Mouse (Mus musculus): ENCODE results near the gene Crygb. TPM values are rescaled to one million over a fixed set of nuclear protein-coding genes. Genes with fewer than 3 reads are reported as not detected.

Crygb gene
- polyA plus RNA-seq (2015; fragmentation: Nextera tagmentation; extraction: Ambion mirVana), result not detected in 2 replicates

DNA sequence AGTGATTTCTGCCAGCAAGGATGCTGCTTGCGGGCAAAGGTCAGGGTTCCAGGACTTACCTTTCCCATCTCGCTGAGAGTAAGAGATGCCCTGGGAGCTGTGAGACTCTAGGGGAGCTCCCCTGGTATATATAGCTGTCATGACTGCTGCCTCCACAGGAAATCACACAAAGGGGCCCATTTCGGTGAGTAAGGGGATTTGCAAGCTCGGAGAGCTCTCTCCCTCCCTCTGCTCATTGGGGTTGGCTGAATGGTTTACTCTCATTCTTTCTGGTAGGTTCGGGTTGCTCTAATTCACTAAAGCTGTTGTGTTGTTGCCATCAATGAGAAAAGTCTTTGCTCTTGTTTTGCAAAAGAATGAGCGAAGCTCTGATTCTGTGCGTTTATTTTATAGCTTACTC is at the start of gene Crygb:
Gene Crygb, minus strand, starts transcription at position 101 of the 400 bp plus-strand sequence.
- Histone ChIP-seq H3K36me3 (no peaks in the 10 kb centered on the region), H3K9me3 (no peaks in the 10 kb centered on the region), H3K9ac (no peak within 1 kb of the TSS), H3K27ac (no peak within 1 kb of the TSS), H3K4me1 (0 out of 2 replicates have a peak, but pooled peaks cover 3% of the 10 kb centered on the region), H3K4me2 (no peak within 1 kb of the TSS), H3K4me3 (no peak within 1 kb of the TSS), H3K27me3 (no peaks in the 10 kb centered on the region)
- ATAC-seq (ENCODE audit: insufficient number of reproducible peaks, low FRiP score, low TSS enrichment, low read depth), result no peak
- WGBS, result 40% methylated on average over 7 of the region's 7 CpGs

DNA sequence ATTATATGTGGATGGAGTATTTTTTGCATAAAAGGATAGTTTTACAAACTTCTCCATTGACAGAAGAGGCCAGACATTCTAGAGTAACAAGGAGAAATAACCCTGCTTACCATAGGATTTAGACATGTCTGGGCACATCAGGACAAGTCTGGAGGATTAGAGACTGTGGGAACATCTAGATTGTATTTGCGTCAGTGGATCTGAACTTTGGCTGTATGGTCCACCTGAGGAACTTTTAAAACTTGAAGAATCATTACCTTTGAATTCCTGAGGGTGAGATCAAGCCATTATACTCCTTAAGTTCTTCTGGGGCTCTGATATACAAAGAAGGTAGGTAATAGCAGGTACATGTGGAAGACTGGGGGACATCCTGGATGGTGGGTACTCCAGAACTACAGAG is 49.6 kb upstream of the Crygb start:
- Histone ChIP-seq H3K36me3 (no peaks in the 10 kb centered on the region), H3K4me1 (no peaks in the 10 kb centered on the region), H3K9ac (no peak overlapping the region), H3K4me2 (no peak overlapping the region), H3K9me3 (no peaks in the 10 kb centered on the region), H3K4me3 (no peak overlapping the region), H3K27ac (no peak overlapping the region), H3K27me3 (no peaks in the 10 kb centered on the region)
- WGBS, result 76% methylated on average over 1 of the region's 1 CpGs
- no peak for ATAC-seq (ENCODE audit: insufficient number of reproducible peaks, low FRiP score, low TSS enrichment, low read depth)

DNA sequence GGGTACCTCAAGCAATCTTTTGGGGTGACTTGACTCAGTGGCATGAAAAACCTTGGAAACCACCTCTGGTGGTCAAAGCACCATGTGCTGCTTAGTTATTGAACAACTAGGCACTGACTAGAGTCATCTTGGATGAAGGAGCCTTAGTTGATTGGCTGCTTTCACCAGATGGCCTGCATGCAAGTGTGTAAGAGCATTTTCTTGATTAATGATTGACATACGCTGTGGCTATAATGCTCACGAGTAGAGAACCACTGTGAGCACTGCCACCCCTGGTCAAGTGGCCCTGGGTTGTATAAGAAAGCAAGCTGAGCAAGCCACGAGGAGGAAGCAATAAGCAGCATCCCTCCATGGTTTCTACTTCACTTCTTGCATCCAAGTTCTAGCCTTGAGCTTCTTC is 48.1 kb upstream of the Crygb start:
- H3K27me3 ChIP-seq, result no peaks in the 10 kb centered on the region
- H3K4me1 ChIP-seq, result no peaks in the 10 kb centered on the region

DNA sequence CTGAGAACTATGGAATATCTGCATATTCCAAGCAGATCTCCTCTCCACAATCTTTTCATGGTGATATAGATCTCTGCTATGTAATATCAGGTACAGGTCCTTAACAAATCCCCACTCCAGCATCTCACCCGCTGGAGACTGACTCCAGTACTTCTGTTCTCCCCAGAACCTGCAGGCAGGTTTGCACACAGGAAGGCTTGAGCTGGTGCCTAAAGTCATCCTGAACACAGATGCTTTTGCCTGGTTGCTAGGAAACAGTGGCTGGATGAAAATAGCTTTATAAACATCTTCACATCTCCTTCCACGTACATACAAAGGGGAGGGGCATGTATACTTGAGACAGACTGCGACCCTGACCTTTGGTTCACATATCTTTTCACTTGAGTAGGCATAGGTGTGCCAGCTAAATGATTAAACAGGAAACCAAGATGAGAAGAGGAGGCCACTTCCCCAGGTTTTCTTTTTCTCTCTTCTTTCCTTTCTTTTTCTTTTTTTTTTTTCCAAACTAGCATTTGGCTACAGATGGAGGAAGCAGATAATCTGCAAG is 47.6 kb upstream of the Crygb start:
- H3K4me1 ChIP-seq, result no peaks in the 10 kb centered on the region
- H3K9ac ChIP-seq, result no peak overlapping the region
- WGBS, result 71% methylated on average over 3 of the region's 3 CpGs
- H3K27ac ChIP-seq, result no peak overlapping the region
- H3K4me2 ChIP-seq, result no peak overlapping the region
- no peak overlapping the region for H3K4me3 ChIP-seq
- H3K36me3 ChIP-seq, result no peaks in the 10 kb centered on the region
- ATAC-seq (ENCODE audit: insufficient number of reproducible peaks, low FRiP score, low TSS enrichment, low read depth), result no peak
- H3K9me3 ChIP-seq, result no peaks in the 10 kb centered on the region
- H3K27me3 ChIP-seq, result no peaks in the 10 kb centered on the region

More for the DNA sequence above, 48.1 kb upstream of the Crygb start:
- no peak overlapping the region for H3K4me2 ChIP-seq
- H3K9me3 ChIP-seq, result no peaks in the 10 kb centered on the region
- no peaks in the 10 kb centered on the region for H3K36me3 ChIP-seq
- H3K27ac ChIP-seq, result no peak overlapping the region
- no peak overlapping the region for H3K4me3 ChIP-seq
- 79% methylated on average over 3 of the region's 3 CpGs for WGBS
- ATAC-seq (ENCODE audit: insufficient number of reproducible peaks, low FRiP score, low TSS enrichment, low read depth), result no peak
- H3K9ac ChIP-seq, result no peak overlapping the region

DNA sequence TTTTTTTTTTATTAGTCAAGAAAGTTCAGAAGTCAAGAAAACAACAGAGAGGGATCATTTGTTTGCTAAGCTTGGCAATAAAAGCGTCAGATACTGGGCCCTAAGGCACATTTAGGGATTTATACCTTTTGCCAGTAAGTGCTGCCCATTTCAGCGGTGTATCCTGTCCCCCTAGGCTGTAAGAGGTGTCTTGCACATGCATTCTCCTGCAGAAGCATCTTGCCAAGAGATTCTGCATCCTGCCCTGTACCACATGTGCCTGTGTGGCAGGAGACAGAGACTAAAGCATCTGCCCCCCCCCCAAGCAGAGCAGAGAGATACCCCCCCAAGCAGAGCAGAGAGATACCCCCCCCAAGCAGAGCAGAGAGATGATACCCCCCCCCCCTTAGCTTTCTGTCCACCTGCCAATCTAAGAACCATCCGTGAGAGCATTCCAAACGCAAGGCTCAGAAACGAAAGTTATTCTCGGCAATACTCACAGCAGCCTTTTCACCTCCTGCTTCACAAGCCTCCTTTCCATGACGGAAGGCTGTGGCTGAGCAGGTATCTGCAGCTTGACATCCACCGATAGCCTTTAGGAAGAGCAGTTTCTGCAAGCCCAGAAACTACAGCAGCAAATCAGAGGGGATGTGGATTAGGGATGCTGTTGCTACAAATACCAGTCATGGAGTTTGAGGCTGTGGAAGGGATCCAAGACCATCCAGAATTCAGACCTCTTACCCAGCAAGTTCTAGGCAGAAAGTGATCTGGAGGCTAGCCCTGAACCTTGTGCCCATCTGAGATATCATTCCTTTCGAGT is 40.7 kb upstream of the Crygb start, which contains the start of gene D630023F18Rik:
Gene D630023F18Rik, minus strand, starts transcription at position 641 of the 799 bp plus-strand sequence.
- Histone ChIP-seq H3K27ac (no peak within 1 kb of the TSS), H3K4me2 (peak within 1 kb of the TSS; percentile 30), H3K4me1 (no peaks in the 10 kb centered on the region), H3K9ac (no peak within 1 kb of the TSS), H3K36me3 (no peaks in the 10 kb centered on the region), H3K27me3 (no peaks in the 10 kb centered on the region), H3K9me3 (no peaks in the 10 kb centered on the region), H3K4me3 (no peak within 1 kb of the TSS)
- ATAC-seq (ENCODE audit: insufficient number of reproducible peaks, low FRiP score, low TSS enrichment, low read depth), result no peak
- WGBS, result 16% methylated on average over 9 of the region's 9 CpGs

DNA sequence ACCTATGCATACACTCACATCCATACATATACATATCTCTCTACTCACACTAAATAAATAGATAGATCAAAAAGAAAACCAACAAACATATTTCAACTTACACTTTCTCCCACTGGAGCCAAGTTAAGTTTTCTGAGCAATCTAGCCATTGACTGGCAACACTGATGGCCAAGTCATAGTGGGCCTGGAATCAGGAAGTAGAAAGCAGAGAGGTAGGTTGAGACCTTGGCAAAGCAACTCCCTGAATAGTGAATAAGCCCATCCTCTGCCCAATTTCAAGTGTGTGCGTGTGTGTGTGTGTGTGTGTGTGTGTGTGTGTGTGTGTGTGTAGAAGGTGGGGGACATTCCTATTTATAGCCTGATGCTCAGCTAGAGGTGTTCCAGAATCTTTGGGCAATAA is 37.4 kb upstream of the Crygb start, which contains the start of gene Gm28845:
Gene Gm28845, minus strand, starts transcription at position 121 of the 400 bp plus-strand sequence.
- Histone ChIP-seq H3K4me1 (no peaks in the 10 kb centered on the region), H3K27ac (no peak within 1 kb of the TSS), H3K9ac (no peak within 1 kb of the TSS), H3K9me3 (no peaks in the 10 kb centered on the region), H3K4me2 (no peak within 1 kb of the TSS), H3K4me3 (no peak within 1 kb of the TSS), H3K27me3 (no peaks in the 10 kb centered on the region), H3K36me3 (no peaks in the 10 kb centered on the region)
- 77% methylated on average over 1 of the region's 1 CpGs for WGBS
- no peak for ATAC-seq (ENCODE audit: insufficient number of reproducible peaks, low FRiP score, low TSS enrichment, low read depth)

DNA sequence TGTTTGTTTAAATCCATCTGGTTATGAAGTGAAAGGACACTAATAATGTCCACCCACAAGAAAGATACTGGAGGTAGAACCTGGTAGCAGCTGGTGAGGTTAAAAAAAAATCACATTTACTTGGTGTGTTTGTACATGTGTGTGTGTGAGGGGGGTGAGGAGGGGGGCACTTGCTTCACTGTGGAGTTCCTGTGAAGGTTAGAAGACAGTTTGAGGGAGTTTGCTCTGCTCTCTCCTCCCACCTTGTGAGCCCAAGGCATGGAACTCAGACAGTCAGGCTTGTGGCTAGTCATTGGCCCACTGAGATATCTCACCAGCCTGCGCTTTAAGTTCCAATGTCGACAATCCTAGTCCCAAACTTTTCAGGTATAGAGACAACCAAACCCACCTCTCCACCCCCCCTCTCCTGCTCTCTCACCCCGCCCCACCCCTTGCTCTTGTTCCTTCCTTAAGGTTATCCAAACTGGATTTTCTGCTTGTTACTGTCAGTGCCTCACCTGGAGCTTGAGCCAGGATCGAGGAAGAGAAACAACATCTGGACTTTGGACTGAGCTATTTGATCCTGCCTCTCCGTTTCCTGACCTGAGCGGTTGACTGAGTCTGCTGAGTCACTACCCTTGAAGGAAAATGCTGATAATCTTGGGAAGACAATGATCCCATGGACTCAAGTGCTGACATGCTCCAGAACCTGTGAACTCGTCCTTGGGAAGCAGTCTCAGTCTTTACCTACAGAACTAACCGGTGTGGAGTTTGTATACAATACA is 36.2 kb upstream of the Crygb start:
- H3K4me2 ChIP-seq, result no peak overlapping the region
- ATAC-seq (ENCODE audit: insufficient number of reproducible peaks, low FRiP score, low TSS enrichment, low read depth), result no peak
- H3K9me3 ChIP-seq, result no peaks in the 10 kb centered on the region
- H3K9ac ChIP-seq, result no peak overlapping the region
- H3K27me3 ChIP-seq, result no peaks in the 10 kb centered on the region
- H3K4me3 ChIP-seq, result no peak overlapping the region
- no peak overlapping the region for H3K27ac ChIP-seq
- H3K4me1 ChIP-seq, result no peaks in the 10 kb centered on the region
- WGBS, result 65% methylated on average over 8 of the region's 8 CpGs
- no peaks in the 10 kb centered on the region for H3K36me3 ChIP-seq

DNA sequence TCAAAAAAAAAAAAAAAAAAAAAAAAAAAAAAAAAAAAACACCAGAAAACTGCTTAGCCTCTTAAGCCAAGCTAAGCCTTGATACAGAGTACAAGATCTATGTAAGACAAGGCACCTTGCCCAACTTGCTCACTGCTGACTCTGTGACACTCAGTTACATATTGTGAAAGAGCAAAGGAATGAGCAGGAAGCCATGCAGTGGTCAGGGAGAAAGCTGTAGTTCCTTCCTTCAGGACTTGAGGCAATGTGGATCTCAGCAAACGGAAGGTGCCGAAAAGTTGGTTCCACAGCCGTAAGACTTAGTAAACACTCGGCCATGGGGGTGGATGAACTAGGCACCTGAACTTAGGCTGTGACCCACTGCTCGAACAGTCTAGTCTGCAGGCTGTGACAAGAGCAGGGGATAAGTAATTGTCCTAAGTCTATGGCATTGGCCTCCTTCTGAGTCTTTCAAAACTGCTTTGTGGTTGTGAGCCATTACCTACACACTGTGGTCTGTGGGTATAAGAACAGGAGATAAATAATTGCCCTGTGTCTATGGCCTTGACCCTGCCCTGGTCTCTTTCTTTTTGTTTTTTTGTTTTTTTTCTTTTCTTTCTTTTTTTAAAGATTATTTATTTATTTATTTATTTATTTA is 31.6 kb upstream of the Crygb start:
- H3K9ac ChIP-seq, result no peak overlapping the region
- ATAC-seq (ENCODE audit: insufficient number of reproducible peaks, low FRiP score, low TSS enrichment, low read depth), result no peak
- H3K36me3 ChIP-seq, result no peaks in the 10 kb centered on the region
- H3K27ac ChIP-seq, result no peak overlapping the region
- H3K9me3 ChIP-seq, result no peaks in the 10 kb centered on the region
- H3K4me3 ChIP-seq, result no peak overlapping the region
- no peaks in the 10 kb centered on the region for H3K27me3 ChIP-seq
- peaks cover 8% of the 10 kb centered on the region; the same call in 1 of the 2 replicates for H3K4me1 ChIP-seq
- no peak overlapping the region for H3K4me2 ChIP-seq
- 87% methylated on average over 5 of the region's 5 CpGs for WGBS

DNA sequence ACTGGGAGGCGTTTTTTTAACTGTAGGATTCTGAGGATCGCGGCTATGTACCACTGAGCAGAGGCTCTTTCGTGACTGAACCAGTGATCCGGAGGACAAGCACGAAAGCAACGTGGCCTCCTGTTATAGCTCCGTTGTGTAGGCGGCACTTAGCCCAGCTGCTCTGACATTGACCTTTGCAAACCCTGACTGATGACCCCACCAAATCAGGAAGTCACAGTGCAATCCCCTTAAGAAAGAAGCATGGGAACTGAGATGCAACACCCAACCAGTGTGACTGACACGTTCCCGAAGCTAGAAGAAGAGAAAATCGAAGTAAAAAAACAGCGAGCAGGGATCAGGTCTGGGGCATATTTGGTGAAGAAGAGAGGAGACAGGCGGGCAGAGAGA is 30.7 kb upstream of the Crygb start:
- Histone ChIP-seq H3K4me3 (0 out of 2 replicates have a peak overlapping the region, but pooled peaks have one; percentile 4), H3K9me3 (no peaks in the 10 kb centered on the region), H3K9ac (no peak overlapping the region), H3K4me1 (peaks cover 8% of the 10 kb centered on the region; the same call in 1 of the 2 replicates), H3K27me3 (no peaks in the 10 kb centered on the region), H3K27ac (no peak overlapping the region), H3K4me2 (peak overlapping the region; percentile 27), H3K36me3 (no peaks in the 10 kb centered on the region)
- ATAC-seq (ENCODE audit: insufficient number of reproducible peaks, low FRiP score, low TSS enrichment, low read depth), result no peak
- WGBS, result 59% methylated on average over 14 of the region's 14 CpGs

DNA sequence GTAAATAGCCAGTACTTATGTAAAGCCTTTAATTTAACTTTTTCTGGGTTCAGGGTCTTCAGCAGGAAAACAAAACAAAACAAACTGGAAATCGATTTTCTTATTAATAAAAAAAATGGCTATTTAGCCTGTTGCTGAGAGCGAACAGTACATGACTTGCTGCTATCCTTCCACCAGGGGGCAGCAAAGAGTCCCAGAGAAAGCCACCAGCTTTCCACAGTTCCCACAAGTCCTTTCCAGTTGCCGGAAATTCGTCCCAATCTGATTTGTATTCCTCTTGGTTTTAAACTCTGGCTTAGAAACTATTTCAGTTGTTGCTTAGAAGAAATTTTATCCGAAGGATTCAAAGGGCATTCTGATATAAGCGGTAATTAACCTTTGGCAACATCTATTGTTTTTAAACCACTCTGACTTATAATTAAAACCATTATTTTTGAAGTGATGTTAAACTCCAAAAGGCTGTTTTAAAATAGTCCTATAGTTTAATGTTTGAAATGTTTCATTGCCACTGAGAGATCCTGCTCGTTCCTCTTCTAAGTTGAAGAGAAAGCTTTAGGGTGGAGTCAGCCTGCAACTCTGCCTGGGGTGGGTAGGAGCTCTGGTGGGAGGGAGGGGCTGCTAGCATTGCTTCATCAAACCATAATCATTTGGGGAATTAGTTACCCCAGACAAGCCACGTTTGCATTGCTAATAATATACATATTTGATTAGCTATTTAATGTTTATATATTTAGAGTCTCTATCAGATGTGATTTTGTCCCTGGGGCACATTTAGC is 30.1 kb upstream of the Crygb start:
- H3K4me2 ChIP-seq, result peak overlapping the region; percentile 27
- peak overlapping the region; percentile 4; the same call in 1 of the 2 replicates for H3K4me3 ChIP-seq
- peaks cover 8% of the 10 kb centered on the region; the same call in 1 of the 2 replicates for H3K4me1 ChIP-seq
- no peak for ATAC-seq (ENCODE audit: insufficient number of reproducible peaks, low FRiP score, low TSS enrichment, low read depth)
- no peaks in the 10 kb centered on the region for H3K36me3 ChIP-seq
- 11% methylated on average over 8 of the region's 8 CpGs for WGBS
- no peaks in the 10 kb centered on the region for H3K27me3 ChIP-seq
- H3K9ac ChIP-seq, result no peak overlapping the region
- no peaks in the 10 kb centered on the region for H3K9me3 ChIP-seq
- H3K27ac ChIP-seq, result no peak overlapping the region

Measured in limb, embryonic 15.5 days (tissue).